Mouse (Mus musculus) C2C12 (cell line): ENCODE measurements around the gene Scn4b. TPM values are rescaled to one million over a fixed set of nuclear protein-coding genes. Genes with fewer than 3 reads are reported as not detected.

ENCODE experiments used
- H3K27me3 ChIP-seq: one replicate; pipeline ENCODE4 v1.6.1; 2011; ENCODE audit not compliant: control insufficient read depth, insufficient read depth, insufficient read length
- H3K36me3 ChIP-seq: one replicate; pipeline ENCODE4 v1.6.1; 2011; ENCODE audit not compliant: control insufficient read depth, insufficient read depth
- H3K4me3 ChIP-seq: one replicate; pipeline ENCODE4 v1.5.1; 2011; ENCODE audit warnings: mild to moderate bottlenecking, control low read depth; ENCODE audit not compliant: poor library complexity, insufficient read depth, severe bottlenecking
- H3K79me2 ChIP-seq: one replicate; pipeline ENCODE4 v1.6.1; 2011; ENCODE audit not compliant: control insufficient read depth, insufficient read depth
- H3K79me3 ChIP-seq: one replicate; pipeline ENCODE4 v1.6.1; 2011; ENCODE audit warnings: low read depth, control low read depth
- H3ac ChIP-seq: one replicate; pipeline ENCODE3; 2011; ENCODE audit warnings: low read depth; ENCODE audit not compliant: control insufficient read depth, insufficient read length
- CEBPB ChIP-seq: IDR thresholded peaks from one replicate; pipeline ENCODE4 v1.6.1; 2011; ENCODE audit warnings: low read depth, mild to moderate bottlenecking, control low read depth, moderate library complexity
- CTCF ChIP-seq: IDR thresholded peaks from one replicate; pipeline ENCODE4 v1.5.1; 2011; ENCODE audit not compliant: control insufficient read depth, insufficient read depth, insufficient read length
- FOSL1 ChIP-seq: IDR thresholded peaks from one replicate; pipeline ENCODE4 v1.8.0; 2011; ENCODE audit warnings: mild to moderate bottlenecking, low read length; ENCODE audit not compliant: poor library complexity, insufficient read depth, severe bottlenecking
- MAX ChIP-seq: IDR thresholded peaks from one replicate; pipeline ENCODE4 v1.6.1; 2011; ENCODE audit warnings: mild to moderate bottlenecking, control low read depth
- MYOD1 ChIP-seq: IDR thresholded peaks from one replicate; pipeline ENCODE4 v1.6.1; 2011; ENCODE audit warnings: low read depth; ENCODE audit not compliant: control insufficient read depth, insufficient read length
- MYOG ChIP-seq: IDR thresholded peaks from one replicate; pipeline ENCODE4 v1.6.1; 2011; ENCODE audit not compliant: control insufficient read depth, insufficient read length; ENCODE audit errors: extremely low read depth
- USF1 ChIP-seq: IDR thresholded peaks from one replicate; pipeline ENCODE4 v1.6.1; 2011; ENCODE audit warnings: low read depth, mild to moderate bottlenecking, control low read depth, moderate library complexity
- polyA plus RNA-seq: library from polyadenylated mRNA; unstranded; fragments of >200 nt; fragmentation: generic; extraction: Trizol; gene quantifications from one replicate; pipeline ENCODE4 v1.2.1, GENCODE M21; 2012; ENCODE audit warnings: missing spikeins

The Scn4b gene
- polyA plus RNA-seq, 1 experiment: 0.01 TPM

DNA sequence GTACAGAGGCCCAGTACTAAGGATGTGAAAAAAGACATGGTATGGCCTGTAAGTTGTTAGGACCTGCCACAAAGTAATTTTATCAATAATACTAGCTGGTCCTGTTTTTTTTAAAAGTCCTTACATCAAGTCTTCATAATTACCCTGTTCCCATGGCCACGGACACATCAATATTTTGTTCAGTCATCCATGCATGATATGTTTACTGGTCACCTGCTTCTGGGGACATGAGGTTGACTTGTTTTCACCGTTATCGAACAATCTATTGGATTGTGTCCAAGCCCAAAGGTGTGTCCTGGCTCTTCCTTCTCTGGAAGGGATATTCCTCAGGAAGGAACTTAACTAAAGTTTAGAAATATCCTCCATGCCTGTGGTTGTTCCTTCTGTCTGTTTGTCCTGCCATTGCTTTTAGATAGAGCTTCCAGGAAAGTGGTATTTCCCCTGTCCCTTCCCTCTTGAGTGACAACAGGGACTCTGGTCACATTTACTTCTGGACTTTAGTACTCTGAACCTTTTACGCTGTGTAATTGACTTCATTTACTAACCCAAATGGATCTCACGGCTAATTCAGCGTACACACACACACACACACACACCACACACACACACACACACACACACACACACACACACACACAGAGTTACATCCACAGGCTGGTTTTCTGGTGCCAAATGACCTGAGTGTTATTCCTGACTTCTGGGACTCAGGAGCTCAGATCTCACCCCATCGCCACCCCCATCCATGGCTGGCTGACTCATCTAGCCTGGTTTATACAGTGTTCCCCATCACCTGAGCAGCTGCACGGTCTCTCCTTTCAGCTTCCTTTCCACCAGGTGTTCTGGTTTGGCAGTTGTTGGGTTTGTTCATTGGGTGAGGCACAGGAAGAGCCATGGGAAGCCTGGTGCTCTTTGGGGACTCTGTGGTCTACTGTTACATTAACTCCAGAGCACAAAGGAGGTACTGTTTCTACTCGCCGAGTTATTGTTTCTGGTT is 50.7 kb downstream of the Scn4b start:
- no peak for TF ChIP-seq MAX
- TF ChIP-seq MYOG: no peak
- no peak for TF ChIP-seq USF1
- no peak for TF ChIP-seq CEBPB
- no peak for TF ChIP-seq MYOD1
- TF ChIP-seq FOSL1: no peak
- no peak for TF ChIP-seq CTCF
- no peak overlapping the region for H3K4me3 ChIP-seq

GRCm38 (mm10) chr9:45189661-45190174 is 51.5 kb downstream of the Scn4b start:
- H3K79me2 ChIP-seq: no peaks in the 10 kb centered on the region
- no peak overlapping the region for H3ac ChIP-seq
- H3K4me3 ChIP-seq: no peak overlapping the region
- no peaks in the 10 kb centered on the region for H3K79me3 ChIP-seq
- no peak for TF ChIP-seq MYOG
- TF ChIP-seq MAX: no peak
- no peak for TF ChIP-seq USF1
- TF ChIP-seq CEBPB: no peak
- TF ChIP-seq CTCF: no peak
- TF ChIP-seq FOSL1: no peak
- TF ChIP-seq MYOD1: no peak
- peaks cover 12% of the 10 kb centered on the region for H3K27me3 ChIP-seq
- H3K36me3 ChIP-seq: no peaks in the 10 kb centered on the region

More for the DNA sequence above, 50.7 kb downstream of the Scn4b start:
- H3K79me2 ChIP-seq: no peaks in the 10 kb centered on the region
- peaks cover 15% of the 10 kb centered on the region for H3K27me3 ChIP-seq
- no peak overlapping the region for H3ac ChIP-seq
- H3K36me3 ChIP-seq: no peaks in the 10 kb centered on the region
- no peaks in the 10 kb centered on the region for H3K79me3 ChIP-seq

DNA sequence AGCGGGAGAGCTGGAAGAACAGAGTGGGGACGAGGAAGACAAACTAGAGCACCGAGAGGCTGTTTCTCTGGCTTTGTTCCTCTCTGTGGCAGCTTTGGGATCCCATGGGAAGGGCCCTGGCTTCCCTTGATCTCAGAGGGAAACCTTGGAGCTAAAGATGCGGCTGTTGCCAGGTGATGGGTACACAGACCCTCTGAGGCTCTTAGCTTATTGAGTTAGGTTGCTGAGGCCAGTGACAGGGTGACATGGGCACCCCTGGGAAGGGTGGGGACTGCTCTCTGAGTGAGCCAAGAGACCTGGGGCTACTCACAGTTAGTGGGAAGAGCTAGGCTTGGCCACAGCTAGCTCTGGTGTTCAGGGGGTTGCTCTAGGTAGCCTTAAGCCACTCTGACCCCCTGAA is 57.3 kb downstream of the Scn4b start:
- no peaks in the 10 kb centered on the region for H3K79me3 ChIP-seq
- H3K79me2 ChIP-seq: no peaks in the 10 kb centered on the region
- H3K27me3 ChIP-seq: peaks cover 9% of the 10 kb centered on the region
- H3ac ChIP-seq: no peak overlapping the region
- no peak overlapping the region for H3K4me3 ChIP-seq
- no peaks in the 10 kb centered on the region for H3K36me3 ChIP-seq
- TF ChIP-seq CTCF (no peak), CEBPB (no peak), USF1 (no peak), MAX (no peak), FOSL1 (no peak), MYOG (no peak), MYOD1 (no peak)

GRCm38 (mm10) chr9:45196125-45196830 is 58.1 kb downstream of the Scn4b start:
- TF ChIP-seq FOSL1: no peak
- TF ChIP-seq USF1: no peak
- TF ChIP-seq CEBPB: no peak
- TF ChIP-seq MAX: no peak
- no peak for TF ChIP-seq MYOD1
- TF ChIP-seq CTCF: no peak
- TF ChIP-seq MYOG: no peak
- no peaks in the 10 kb centered on the region for H3K79me2 ChIP-seq
- H3ac ChIP-seq: no peak overlapping the region
- H3K36me3 ChIP-seq: no peaks in the 10 kb centered on the region
- H3K79me3 ChIP-seq: no peaks in the 10 kb centered on the region
- H3K27me3 ChIP-seq: peaks cover 9% of the 10 kb centered on the region
- H3K4me3 ChIP-seq: no peak overlapping the region

DNA sequence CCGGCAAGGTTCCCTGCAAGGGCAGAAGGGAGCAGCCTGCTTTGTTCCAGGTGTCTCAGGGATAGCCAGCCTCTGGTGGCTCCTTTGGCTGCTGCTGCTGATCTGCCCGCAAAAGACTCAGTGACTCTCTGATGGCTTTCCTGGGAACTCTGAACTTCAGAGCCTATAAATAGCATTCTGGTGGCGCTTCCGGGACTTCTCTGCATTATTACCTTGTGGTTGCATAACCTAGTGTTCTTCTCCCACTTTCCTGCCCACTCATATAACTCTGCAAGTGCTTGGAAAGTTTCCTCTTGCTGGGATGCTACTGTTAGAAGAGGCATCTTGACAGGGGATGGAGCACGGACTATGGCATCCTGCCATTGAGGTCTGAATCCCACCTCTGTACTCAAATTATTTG is 59.4 kb downstream of the Scn4b start:
- Histone ChIP-seq H3K36me3 (no peaks in the 10 kb centered on the region), H3K4me3 (no peak overlapping the region), H3K79me2 (no peaks in the 10 kb centered on the region), H3K27me3 (peaks cover 14% of the 10 kb centered on the region), H3ac (no peak overlapping the region), H3K79me3 (no peaks in the 10 kb centered on the region)
- TF ChIP-seq FOSL1 (no peak), MYOD1 (no peak), MAX (no peak), CEBPB (no peak), CTCF (no peak), USF1 (no peak), MYOG (no peak)
